Mouse (Mus musculus): ENCODE measurements around the gene Crebl2.

The Crebl2 gene

DNA sequence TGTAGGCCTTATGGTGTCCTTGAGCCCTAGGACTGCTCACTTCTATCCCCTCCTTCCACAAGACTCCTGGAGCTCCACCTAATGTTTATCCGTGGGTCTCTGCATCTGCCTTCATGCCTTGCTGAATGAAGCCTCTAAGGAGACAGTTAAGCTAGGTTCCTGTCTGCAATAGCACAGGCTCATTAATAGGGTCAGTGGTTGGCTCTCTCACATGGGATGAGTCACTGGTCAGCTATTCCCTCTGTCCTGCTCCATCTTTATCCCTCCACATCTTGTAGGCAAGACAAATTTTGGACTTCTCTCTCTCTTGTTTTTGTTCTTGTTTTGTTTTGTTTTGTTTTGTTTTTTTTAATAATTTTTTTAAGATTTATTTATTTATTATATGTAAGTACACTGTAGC lies 75.9 kb downstream of the Crebl2 start:
- no peak for DNase-seq (ENCODE audit: low spot score in 2 of 2)

Data from right cerebral cortex, postnatal 36 days (tissue).